Mouse (Mus musculus) limb, embryonic 13.5 days (tissue): ENCODE measurements at regions not wholly inside any gene's neighbourhood (a gene's known extent, or its start where the extent isn't known, plus 50 kb on each side); places are given as distances from the start of the nearest gene placed in this dataset.

Experiments
- ATAC-seq: fragments of 200-750 bp; cut with Nextera tagmentation; 2 replicates; pipeline ENCODE4 v1.8.0; 2017; ENCODE audit warnings: low read depth, moderate number of reproducible peaks, moderate TSS enrichment; ENCODE audit not compliant: low FRiP score
- H3K27ac ChIP-seq: fragments of 300-500 bp; sonication (generic); 2 replicates; pipeline ENCODE4 v1.5.1; 2015; ENCODE audit warnings: inconsistent platforms, mild to moderate bottlenecking, moderate library complexity
- H3K27me3 ChIP-seq: fragments of 300-500 bp; sonication (generic); 2 replicates; pipeline ENCODE4 v1.6.1; 2015; ENCODE audit warnings: mild to moderate bottlenecking, inconsistent platforms
- H3K36me3 ChIP-seq: fragments of 300-500 bp; sonication (generic); 2 replicates; pipeline ENCODE4 v1.6.1; 2015; ENCODE audit warnings: inconsistent platforms, mild to moderate bottlenecking, moderate library complexity
- H3K4me1 ChIP-seq: fragments of 300-500 bp; sonication (generic); 2 replicates; pipeline ENCODE4 v1.6.1; 2015; ENCODE audit warnings: inconsistent platforms
- H3K4me2 ChIP-seq: fragments of 300-500 bp; sonication (generic); replicated peaks from 2 replicates; pipeline ENCODE4 v1.6.1; 2015; ENCODE audit warnings: inconsistent platforms, mild to moderate bottlenecking, moderate library complexity
- H3K4me3 ChIP-seq: fragments of 300-500 bp; sonication (generic); 2 replicates; pipeline ENCODE4 v1.5.1; 2015; ENCODE audit warnings: moderate library complexity, mild to moderate bottlenecking, inconsistent platforms
- H3K9ac ChIP-seq: fragments of 300-500 bp; sonication (generic); 2 replicates; pipeline ENCODE4 v1.6.1; 2015; ENCODE audit warnings: mild to moderate bottlenecking, inconsistent platforms
- H3K9me3 ChIP-seq: fragments of 300-500 bp; sonication (generic); 2 replicates; pipeline ENCODE4 v1.6.1; 2016; ENCODE audit warnings: inconsistent platforms
- WGBS: fragments of 180-500 bp; shearing (Covaris S2); methylation state at CpG from one replicate; pipeline ENCODE4 v1.1.7; 2015; 5-methylcytosine and 5-hydroxymethylcytosine counted together

DNA sequence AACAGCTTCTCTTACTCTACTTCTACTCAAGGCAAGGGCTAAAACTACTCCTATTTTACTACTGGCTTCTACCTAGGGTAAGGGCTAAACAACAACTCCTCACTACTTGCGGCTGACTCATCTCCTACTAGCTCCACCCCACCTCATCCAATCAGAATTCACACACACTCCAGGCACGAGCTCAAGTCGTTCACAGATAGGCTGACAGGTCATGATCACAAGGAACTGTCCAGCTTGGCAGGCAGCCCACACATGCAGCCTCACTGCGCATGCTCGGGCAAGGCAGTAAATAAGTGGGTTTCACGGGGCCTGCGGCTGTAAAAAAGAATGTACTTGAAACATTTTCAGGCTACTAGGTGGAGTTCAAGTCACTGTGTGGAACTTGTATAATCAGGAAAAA is 197.6 kb downstream of the Ccdc50 start:
- Histone ChIP-seq H3K9ac (no peak overlapping the region), H3K36me3 (no peaks in the 10 kb centered on the region), H3K27ac (no peak overlapping the region), H3K4me3 (no peak overlapping the region), H3K27me3 (no peaks in the 10 kb centered on the region), H3K4me2 (no peak overlapping the region), H3K4me1 (no peaks in the 10 kb centered on the region), H3K9me3 (no peaks in the 10 kb centered on the region)
- WGBS, result 26% methylated on average over 7 of the region's 7 CpGs
- no peak for ATAC-seq

DNA sequence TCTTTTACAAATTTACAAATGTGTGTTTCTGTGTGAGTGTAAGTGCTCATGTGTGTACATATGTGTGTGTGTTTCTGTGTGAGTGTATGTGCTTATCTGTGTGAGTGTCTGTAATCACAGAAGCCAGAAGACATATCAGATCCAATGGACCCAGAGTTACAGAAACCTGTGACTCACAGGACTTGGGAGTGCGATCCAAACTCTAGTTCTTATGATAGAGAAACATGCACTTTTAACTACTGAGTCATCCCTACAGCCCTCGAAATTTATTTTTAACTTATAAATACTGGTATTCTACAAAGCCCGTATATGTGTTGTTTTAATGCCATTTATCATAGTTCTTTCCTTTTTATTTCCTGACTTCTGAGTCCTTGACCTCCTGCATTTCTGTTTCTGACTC is 220.7 kb downstream of the Ccdc50 start:
- 78% methylated on average over 3 of the region's 3 CpGs for whole genome bisulfite sequencing
- H3K27ac ChIP-seq, result no peak overlapping the region
- H3K4me1 ChIP-seq, result no peaks in the 10 kb centered on the region
- no peaks in the 10 kb centered on the region for H3K36me3 ChIP-seq
- no peak overlapping the region for H3K9ac ChIP-seq
- no peak for ATAC-seq
- H3K4me2 ChIP-seq, result no peak overlapping the region
- H3K9me3 ChIP-seq, result no peaks in the 10 kb centered on the region
- no peaks in the 10 kb centered on the region for H3K27me3 ChIP-seq
- H3K4me3 ChIP-seq, result no peak overlapping the region

DNA sequence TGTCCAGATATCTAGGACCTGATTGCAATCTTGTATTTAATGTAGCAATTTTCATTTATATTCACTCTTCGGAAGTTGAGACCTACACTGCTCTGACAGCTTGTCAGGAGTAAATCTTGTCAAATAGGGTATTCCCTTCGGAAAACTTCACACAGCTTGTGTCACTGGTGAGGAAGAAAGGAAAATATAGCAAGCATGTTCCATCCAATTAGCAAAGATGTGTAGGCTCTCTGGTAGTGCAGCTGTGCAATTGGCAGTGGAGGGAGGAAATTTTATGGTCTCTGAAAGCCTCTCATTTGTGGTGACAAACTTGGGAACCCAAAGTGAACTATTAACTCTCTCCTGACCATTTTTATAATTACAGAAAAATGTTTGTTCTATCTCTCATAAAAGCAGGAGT is 252.6 kb downstream of the Ccdc50 start:
- no peak overlapping the region for H3K4me3 ChIP-seq
- peaks cover 5% of the 10 kb centered on the region for H3K4me1 ChIP-seq
- H3K27ac ChIP-seq, result no peak overlapping the region
- no peak overlapping the region for H3K4me2 ChIP-seq
- peak; percentile 61; the same call in 1 of the 2 replicates for ATAC-seq
- H3K36me3 ChIP-seq, result no peaks in the 10 kb centered on the region
- H3K9ac ChIP-seq, result no peak overlapping the region
- no peaks in the 10 kb centered on the region for H3K9me3 ChIP-seq
- WGBS, result 25% methylated on average over 2 of the region's 2 CpGs
- H3K27me3 ChIP-seq, result no peaks in the 10 kb centered on the region

DNA sequence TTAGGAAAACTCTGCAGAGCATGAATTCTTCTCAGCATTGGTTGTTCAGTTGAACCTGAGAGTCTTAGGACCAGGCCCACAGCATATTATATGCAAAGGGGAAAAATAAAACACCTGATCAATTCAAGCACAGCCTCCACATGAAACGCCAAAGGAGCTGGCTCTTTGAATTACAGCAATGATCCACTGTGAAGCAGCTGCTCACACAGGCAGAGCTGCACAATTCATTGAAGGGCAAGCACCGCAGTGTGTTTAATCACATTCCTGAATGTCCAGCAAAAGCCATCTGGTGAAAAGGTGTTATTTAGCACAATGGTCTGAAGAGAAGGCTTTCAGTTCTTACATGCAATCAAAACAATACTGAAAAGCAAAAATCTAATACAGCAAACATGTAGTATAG is 289.6 kb downstream of the Ccdc50 start:
- Histone ChIP-seq H3K27me3 (no peaks in the 10 kb centered on the region), H3K9me3 (no peaks in the 10 kb centered on the region), H3K4me1 (no peaks in the 10 kb centered on the region), H3K9ac (no peak overlapping the region), H3K4me3 (no peak overlapping the region), H3K27ac (no peak overlapping the region), H3K36me3 (no peaks in the 10 kb centered on the region), H3K4me2 (no peak overlapping the region)
- no peak for ATAC-seq
- 28% methylated on average over 2 of the region's 2 CpGs for WGBS

DNA sequence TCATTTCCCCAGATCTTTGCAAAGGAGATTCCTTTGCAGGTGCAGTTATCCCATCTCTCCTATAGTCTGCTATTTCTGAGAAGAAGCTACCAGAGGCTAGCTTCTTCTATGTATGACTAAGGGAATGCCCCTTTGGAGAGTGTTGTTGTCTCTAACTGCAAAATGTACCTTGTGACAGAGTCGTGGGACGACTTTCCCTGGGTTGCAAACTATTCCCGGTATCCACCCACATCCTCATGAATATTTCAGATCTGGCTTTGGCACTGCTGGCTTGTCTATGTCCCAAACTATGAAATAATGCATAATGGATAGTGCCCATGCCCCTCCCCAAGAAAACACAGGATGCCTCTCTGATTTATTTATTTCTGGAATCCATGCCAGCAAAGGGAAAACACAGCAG is 294.3 kb downstream of the Ccdc50 start:
- no peaks in the 10 kb centered on the region for H3K27me3 ChIP-seq
- H3K4me3 ChIP-seq, result no peak overlapping the region
- H3K9ac ChIP-seq, result no peak overlapping the region
- no peak overlapping the region for H3K27ac ChIP-seq
- H3K9me3 ChIP-seq, result no peaks in the 10 kb centered on the region
- H3K36me3 ChIP-seq, result no peaks in the 10 kb centered on the region
- H3K4me2 ChIP-seq, result no peak overlapping the region
- H3K4me1 ChIP-seq, result no peaks in the 10 kb centered on the region
- no peak for ATAC-seq
- 87% methylated on average over 3 of the region's 3 CpGs for WGBS

DNA sequence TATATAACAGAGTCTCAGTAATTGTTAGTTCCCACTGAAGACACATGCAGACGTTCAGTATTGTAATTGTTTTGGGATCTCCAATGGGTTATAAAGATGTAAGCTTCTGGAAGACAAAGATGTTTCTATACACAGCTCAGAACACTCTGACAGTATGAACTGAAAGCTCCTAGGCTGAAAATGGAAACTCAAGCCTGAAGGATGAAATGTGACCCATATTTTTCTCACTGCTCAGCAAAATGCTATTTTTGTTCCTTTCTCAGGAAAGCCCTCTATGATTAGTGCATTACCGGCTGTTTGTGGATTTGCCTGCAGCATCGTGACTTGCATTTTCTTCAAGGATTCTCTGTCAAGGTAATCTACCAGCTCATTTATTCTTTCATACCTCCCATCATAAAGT is 295.2 kb downstream of the Ccdc50 start:
- H3K4me3 ChIP-seq, result no peak overlapping the region
- H3K4me1 ChIP-seq, result no peaks in the 10 kb centered on the region
- H3K36me3 ChIP-seq, result no peaks in the 10 kb centered on the region
- 59% methylated on average over 3 of the region's 3 CpGs for WGBS
- H3K27ac ChIP-seq, result no peak overlapping the region
- no peak overlapping the region for H3K9ac ChIP-seq
- no peak overlapping the region for H3K4me2 ChIP-seq
- no peaks in the 10 kb centered on the region for H3K27me3 ChIP-seq
- ATAC-seq, result no peak
- H3K9me3 ChIP-seq, result no peaks in the 10 kb centered on the region

DNA sequence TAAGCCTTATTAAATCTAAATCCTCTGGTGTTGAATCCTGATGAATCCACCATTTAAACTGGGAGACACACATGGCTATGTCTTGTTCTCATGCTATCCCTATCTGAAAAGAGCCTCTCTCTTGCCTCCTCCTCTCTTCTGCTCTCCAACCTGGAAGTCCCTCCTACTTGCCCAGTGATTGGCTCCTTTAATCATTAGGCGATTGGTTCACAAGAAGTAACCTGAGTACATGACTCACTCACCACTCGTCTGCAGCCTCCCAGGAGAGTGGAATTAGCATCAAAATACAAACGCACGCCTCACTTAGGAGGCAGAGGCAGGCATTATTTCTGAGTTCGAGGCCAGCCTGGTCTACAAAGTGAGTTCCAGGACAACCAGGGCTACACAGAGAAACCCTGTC is 321.3 kb downstream of the Ccdc50 start:
- no peak for ATAC-seq
- Histone ChIP-seq H3K36me3 (no peaks in the 10 kb centered on the region), H3K27me3 (no peaks in the 10 kb centered on the region), H3K27ac (no peak overlapping the region), H3K4me1 (no peaks in the 10 kb centered on the region), H3K9me3 (peaks cover 6% of the 10 kb centered on the region), H3K4me2 (no peak overlapping the region), H3K4me3 (no peak overlapping the region), H3K9ac (no peak overlapping the region)
- WGBS, result 63% methylated on average over 5 of the region's 5 CpGs

DNA sequence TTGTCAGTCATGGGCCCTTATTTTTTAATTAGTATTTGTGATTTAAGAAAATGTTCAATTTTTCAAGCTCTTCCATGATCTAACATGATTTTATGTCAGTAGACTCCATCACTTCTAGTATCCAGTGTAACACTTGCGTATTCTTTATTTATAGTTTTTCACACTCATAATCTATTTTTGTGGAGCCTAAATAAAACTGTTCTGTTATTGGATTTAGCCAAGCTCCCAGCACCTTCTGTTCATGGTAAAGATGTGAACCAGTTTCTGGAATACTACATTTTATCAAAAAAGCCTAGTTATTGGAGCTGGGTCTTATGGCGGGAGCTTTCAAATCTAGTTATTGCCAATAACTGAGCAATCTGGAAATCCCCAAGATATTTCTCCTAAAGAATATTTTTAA is 334.8 kb downstream of the Ccdc50 start:
- H3K36me3 ChIP-seq, result no peaks in the 10 kb centered on the region
- H3K9me3 ChIP-seq, result no peaks in the 10 kb centered on the region
- no peak overlapping the region for H3K4me3 ChIP-seq
- WGBS, result 90% methylated on average over 2 of the region's 2 CpGs
- H3K4me2 ChIP-seq, result no peak overlapping the region
- no peak overlapping the region for H3K9ac ChIP-seq
- H3K27ac ChIP-seq, result no peak overlapping the region
- ATAC-seq, result no peak
- no peaks in the 10 kb centered on the region for H3K4me1 ChIP-seq
- no peaks in the 10 kb centered on the region for H3K27me3 ChIP-seq
